16 mouse cellular contexts compared by ENCODE assay signal in the genomic region with DNA sequence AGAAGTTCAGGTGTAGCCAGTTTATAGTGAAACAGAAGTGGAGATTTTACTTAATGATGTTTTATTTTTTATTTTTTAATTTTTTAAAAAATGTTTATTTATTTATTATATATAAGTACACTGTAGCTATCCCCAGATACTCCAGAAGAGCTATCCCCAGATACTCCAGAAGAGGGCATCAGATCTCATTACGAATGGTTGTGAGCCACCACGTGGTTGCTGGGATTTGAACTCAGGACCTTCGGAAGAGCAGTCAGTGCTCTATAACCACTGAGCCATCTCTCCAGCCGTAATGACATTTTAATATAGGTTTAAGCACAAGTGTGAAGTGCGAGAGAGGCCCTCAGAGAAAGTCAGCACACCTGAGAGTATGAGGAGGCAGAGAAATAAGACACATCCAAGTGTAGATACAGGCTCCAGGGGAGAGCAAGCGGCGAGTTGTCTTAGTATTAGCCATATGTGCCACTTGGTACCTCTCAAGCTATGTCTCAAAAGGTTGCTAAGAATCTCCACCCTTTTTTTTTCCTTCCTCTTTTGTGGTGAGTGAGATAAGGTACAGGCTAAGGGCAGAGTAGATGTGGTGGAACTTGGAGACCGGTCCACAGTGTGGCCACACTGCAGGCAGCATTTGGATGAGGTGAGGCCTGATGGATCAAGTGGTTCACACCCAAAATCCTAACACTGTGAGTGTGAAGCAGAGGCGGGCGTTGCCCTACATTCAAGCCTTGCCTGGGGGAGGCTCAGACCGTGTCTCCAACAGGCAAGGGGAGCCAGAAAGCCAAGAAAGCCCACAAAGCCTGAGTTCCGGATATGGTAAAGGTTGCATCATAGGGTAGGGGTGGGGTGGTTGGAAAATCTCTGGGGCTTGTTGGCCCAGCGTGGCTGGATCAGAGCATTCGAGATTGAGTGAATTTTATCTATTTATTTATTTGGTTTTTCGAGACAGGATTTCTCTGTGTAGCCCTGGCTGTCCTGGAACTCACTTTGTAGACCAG. TPM values are rescaled to one million over a fixed set of nuclear protein-coding genes. Genes with fewer than 3 reads are reported as not detected.
DNase-seq lines count a peak whose midpoint lies in the region; ATAC-seq lines count a peak whose summit lies in the region.
"Had no signal": no experiment of that assay in that cellular context is flagged by ENCODE, and none has a peak within 500 bp of the region (broad histone marks: within the 10 kb centered on the region; RNA-seq: fewer than 3 reads in every experiment).

No protein-coding gene starts in this region.

- no peak for DNase-seq in heart, embryonic 10.5 days (ENCODE audit: low spot score)
- DNase-seq in CD4-positive helper T cell, adult 2 months (ENCODE audit: low read depth, low spot score): peak; percentile 17
- no peak for DNase-seq in embryo, embryonic 9.5 days (ENCODE audit: extremely low spot score)
- DNase-seq in right cerebral cortex, postnatal 14 days: no peak
- DNase-seq in gastrocnemius, postnatal 4 days (ENCODE audit: low spot score in 2 of 2): no peak
- DNase-seq: cerebellum, adult 9-10 months; forebrain, postnatal 0 days; kidney, adult 9 months had no signal

- H3K9ac ChIP-seq in heart, embryonic 12.5 days: no peak overlapping the region
- H3K9ac ChIP-seq: embryonic facial prominence, embryonic 13.5 days; forebrain, postnatal 0 days; hindbrain, embryonic 13.5 days had no signal

- H3K4me1 ChIP-seq in heart, embryonic 12.5 days (replicated peaks): no peaks in the 10 kb centered on the region
- H3K4me1 ChIP-seq in heart, embryonic 10.5 days: no peaks in the 10 kb centered on the region
- H3K4me1 ChIP-seq in megakaryocyte, embryonic 14.5 days: peaks cover 21% of the 10 kb centered on the region
- H3K4me1 ChIP-seq: embryonic facial prominence, embryonic 13.5 days; hindbrain, embryonic 13.5 days; limb, embryonic 10.5 days had no signal

- ATAC-seq in heart, embryonic 12.5 days (ENCODE audit: insufficient number of reproducible peaks, low FRiP score): peak; percentile 33; the same call in 1 of the 2 replicates
- peak; percentile 60 for ATAC-seq in erythroblast, adult 5-6 weeks (replicated peaks; ENCODE audit: low FRiP score, poor library complexity, severe bottlenecking)
- ATAC-seq: forebrain, postnatal 0 days; lung, postnatal 0 days had no signal

- H3K4me3 ChIP-seq in heart, embryonic 12.5 days: no peak overlapping the region
- H3K4me3 ChIP-seq in heart, embryonic 10.5 days: no peak overlapping the region
- H3K4me3 ChIP-seq in megakaryocyte, embryonic 14.5 days (replicated peaks): peak overlapping the region; percentile 53
- H3K4me3 ChIP-seq: embryonic facial prominence, embryonic 13.5 days; hindbrain, embryonic 13.5 days; limb, embryonic 10.5 days had no signal

- no peak overlapping the region for H3K27ac ChIP-seq in heart, embryonic 12.5 days (ENCODE audit: poor library complexity, severe bottlenecking)
- H3K27ac ChIP-seq in heart, embryonic 10.5 days: no peak overlapping the region
- H3K27ac ChIP-seq: embryonic facial prominence, embryonic 13.5 days; hindbrain, embryonic 13.5 days; limb, embryonic 10.5 days had no signal

- 80% methylated on average over 15 of the region's 15 CpGs for WGBS in heart, embryonic 12.5 days
- 80% methylated on average over 15 of the region's 15 CpGs for WGBS in heart, embryonic 10.5 days

- no peaks in the 10 kb centered on the region for H3K9me3 ChIP-seq in heart, embryonic 12.5 days (replicated peaks)
- H3K9me3 ChIP-seq in heart, embryonic 10.5 days: no peaks in the 10 kb centered on the region
- no peaks in the 10 kb centered on the region for H3K9me3 ChIP-seq in megakaryocyte, embryonic 14.5 days
- H3K9me3 ChIP-seq: embryonic facial prominence, embryonic 13.5 days; hindbrain, embryonic 13.5 days; limb, embryonic 10.5 days had no signal

- no peaks in the 10 kb centered on the region for H3K36me3 ChIP-seq in heart, embryonic 12.5 days
- no peaks in the 10 kb centered on the region for H3K36me3 ChIP-seq in heart, embryonic 10.5 days
- H3K36me3 ChIP-seq in megakaryocyte, embryonic 14.5 days (replicated peaks; ENCODE audit: low read length): no peaks in the 10 kb centered on the region
- H3K36me3 ChIP-seq: embryonic facial prominence, embryonic 13.5 days; hindbrain, embryonic 13.5 days; limb, embryonic 10.5 days had no signal

- no peaks in the 10 kb centered on the region for H3K27me3 ChIP-seq in heart, embryonic 12.5 days (replicated peaks)
- H3K27me3 ChIP-seq in heart, embryonic 10.5 days (ENCODE audit: insufficient read depth, poor library complexity, severe bottlenecking): no peaks in the 10 kb centered on the region
- H3K27me3 ChIP-seq in megakaryocyte, embryonic 14.5 days (replicated peaks): peaks cover 1% of the 10 kb centered on the region
- H3K27me3 ChIP-seq: CH12.LX; embryonic facial prominence, embryonic 13.5 days; hindbrain, embryonic 13.5 days had no signal

- H3K4me2 ChIP-seq in heart, embryonic 12.5 days: no peak overlapping the region
- H3K4me2 ChIP-seq: embryonic facial prominence, embryonic 13.5 days; hindbrain, embryonic 13.5 days had no signal

RNA-seq across cellular contexts. Expression of gene St3gal2, which starts 7.8 kb away (rescaled TPM):
- polyA plus RNA-seq in heart, embryonic 12.5 days (2016; fragmentation: Nextera tagmentation; extraction: Ambion mirVana): 27.1 and 27.6 TPM in 2 replicates
- polyA plus RNA-seq in heart, embryonic 10.5 days (2016; fragmentation: Nextera tagmentation; extraction: Ambion mirVana): 23.2 and 30.2 TPM in 2 replicates
- total RNA-seq in erythroblast, adult 5-6 weeks (2015; ENCODE audit: low replicate concordance): 60.1 and 66.5 TPM in 2 replicates
- 66.0 and 95.1 TPM in 2 replicates for total RNA-seq in erythroblast, adult 5-6 weeks (2017; ENCODE audit: low replicate concordance)
- polyA plus RNA-seq in megakaryocyte, embryonic 14.5 days (2012; ENCODE audit: insufficient read depth, low replicate concordance): 19.8 and 54.8 TPM in 2 replicates
- 10 to 100 TPM; 44.0 to 44.9 TPM for total RNA-seq in gastrocnemius, postnatal 4 days (2021)

RNA-seq across cellular contexts. Expression of gene Fuk, which starts 9.6 kb away (rescaled TPM):
- polyA plus RNA-seq in heart, embryonic 12.5 days (2016; fragmentation: Nextera tagmentation; extraction: Ambion mirVana): 10.0 and 10.2 TPM in 2 replicates
- 10.4 and 11.2 TPM in 2 replicates for polyA plus RNA-seq in heart, embryonic 10.5 days (2016; fragmentation: Nextera tagmentation; extraction: Ambion mirVana)
- 0.58 and 3.3 TPM in 2 replicates for total RNA-seq in erythroblast, adult 5-6 weeks (2015; ENCODE audit: low replicate concordance)
- 0.68 and 0.98 TPM in 2 replicates for total RNA-seq in erythroblast, adult 5-6 weeks (2017; ENCODE audit: low replicate concordance)
- 1.6 and 3.3 TPM in 2 replicates for polyA plus RNA-seq in megakaryocyte, embryonic 14.5 days (2012; ENCODE audit: insufficient read depth, low replicate concordance)
- total RNA-seq in gastrocnemius, postnatal 4 days (2021): 1 to 10 TPM; 5.9 to 6.5 TPM
